Mouse (Mus musculus) lung, postnatal 25 days (tissue): ENCODE data around the gene Lap3.

Experiments
- DNase-seq: peaks from one replicate; pipeline ENCODE4 v3.0.0; 2022; ENCODE audit warnings: low spot score

Gene Lap3

GRCm38 (mm10) chr5:45496042-45496441 lies 2.9 kb downstream of the Lap3 start:
- no peak for DNase-seq

- no peak for DNase-seq
These were observed 3.3 kb downstream of the Lap3 start for GRCm38 (mm10) chr5:45496479-45496878.

GRCm38 (mm10) chr5:45496930-45497550 lies 3.9 kb downstream of the Lap3 start:
- DNase-seq, result no peak

DNA sequence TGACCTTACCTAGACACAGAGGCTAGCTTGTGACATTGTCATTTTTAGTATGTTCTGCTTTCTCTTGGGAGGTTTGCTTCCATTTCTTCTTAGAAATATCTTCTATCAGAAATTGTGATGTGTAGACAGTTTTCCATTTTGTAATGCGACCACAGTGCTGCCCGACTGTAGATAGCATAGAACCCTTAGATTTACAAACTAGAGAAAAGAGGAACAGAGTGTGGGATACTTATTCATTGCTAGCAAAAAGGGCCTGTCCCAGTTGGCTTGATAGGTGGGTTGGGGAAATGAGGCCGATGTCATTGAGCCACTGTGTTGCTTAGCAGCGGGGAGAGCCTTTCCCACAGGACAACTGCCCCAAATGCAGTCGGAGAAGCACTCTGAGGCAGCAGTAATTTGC lies 4.4 kb downstream of the Lap3 start:
- DNase-seq, result no peak

GRCm38 (mm10) chr5:45510071-45510470 lies 16.9 kb downstream of the Lap3 start:
- no peak for DNase-seq

DNA sequence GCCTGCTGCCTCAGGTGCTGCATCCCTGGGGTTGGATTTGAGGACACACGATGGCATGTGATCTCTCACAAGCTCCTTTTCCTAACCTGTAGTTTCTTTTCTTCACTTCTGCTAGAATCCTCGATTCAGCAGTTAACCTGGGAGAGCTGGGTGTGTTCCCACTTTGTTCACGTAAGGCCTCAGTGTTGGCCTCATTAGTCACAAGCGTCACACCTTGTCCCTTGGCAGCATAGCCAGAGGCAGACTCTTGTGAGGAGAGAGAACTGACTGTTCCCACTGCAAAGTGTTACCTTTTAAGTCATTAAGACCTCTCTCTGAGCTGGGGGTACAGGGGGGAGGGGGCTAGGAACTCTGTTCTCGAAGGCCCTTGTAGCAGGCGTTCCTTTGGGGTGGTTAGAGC lies 19.7 kb downstream of the Lap3 start:
- no peak for DNase-seq

DNA sequence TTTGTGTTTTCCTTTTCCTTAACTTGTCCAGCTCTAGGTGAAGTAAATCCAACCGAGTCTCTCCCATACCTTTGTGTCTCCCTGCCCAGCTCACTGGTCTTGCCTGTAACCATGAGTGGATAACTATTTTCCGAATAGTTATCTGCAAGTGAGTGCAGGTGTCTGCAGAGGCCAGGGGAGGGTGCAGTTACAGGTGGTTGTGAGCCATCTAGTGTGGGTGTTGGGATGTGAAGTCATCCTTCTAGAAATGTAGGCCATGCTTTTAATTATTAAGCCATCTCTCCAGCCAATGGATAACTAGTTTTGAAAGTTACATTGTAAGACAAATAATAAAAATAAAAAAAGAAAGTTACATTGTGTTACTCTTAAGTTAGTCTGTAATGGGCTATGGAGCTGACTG lies 20.3 kb downstream of the Lap3 start:
- no peak for DNase-seq

DNA sequence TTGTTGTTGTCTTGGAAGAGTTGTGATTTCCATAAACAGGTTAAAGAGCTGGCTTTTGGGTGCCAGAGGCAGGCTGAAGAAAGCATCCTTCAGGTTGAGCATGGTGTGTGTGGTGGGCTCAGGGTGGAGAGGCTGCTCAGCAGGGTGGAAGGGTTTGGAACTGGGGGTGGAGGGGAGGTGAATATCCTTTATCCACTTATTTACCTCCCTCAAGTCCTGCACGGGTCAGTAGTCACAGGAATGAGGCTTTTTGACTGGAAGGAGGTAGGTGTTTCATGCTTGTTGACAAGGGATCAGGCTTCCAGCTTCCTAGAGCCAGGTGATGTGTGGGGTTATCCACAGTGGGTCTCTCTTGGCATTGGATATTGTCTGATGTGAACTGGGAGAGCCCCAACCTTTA lies 21.4 kb downstream of the Lap3 start:
- DNase-seq, result no peak

DNA sequence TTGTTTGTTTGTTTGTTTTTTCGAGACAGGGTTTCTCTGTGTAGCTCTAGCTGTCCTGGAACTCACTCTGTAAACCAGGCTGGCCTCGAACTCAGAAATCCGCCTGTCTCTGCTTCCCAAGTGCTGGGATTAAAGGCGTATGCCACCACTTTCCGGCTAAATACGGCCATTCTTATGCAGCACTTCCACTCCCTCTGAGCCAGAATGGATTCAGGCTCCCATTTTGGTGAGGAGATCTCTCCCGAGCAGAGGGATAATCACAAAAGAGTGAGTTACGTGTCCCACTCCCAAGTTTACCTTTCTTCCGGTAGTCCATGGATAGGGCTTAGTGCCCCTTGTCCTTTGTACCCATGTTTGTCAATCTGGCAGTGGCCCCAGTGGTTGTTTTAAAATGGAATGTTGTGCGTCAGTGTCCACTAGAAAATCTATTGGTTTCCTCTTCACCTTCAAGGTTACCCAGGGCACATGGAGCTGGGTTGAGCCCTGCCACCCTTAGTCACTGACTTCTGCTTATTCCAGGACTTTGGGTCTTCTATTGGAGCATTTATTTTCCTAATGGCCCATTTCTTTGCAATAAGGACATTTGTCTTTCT lies 22.1 kb downstream of the Lap3 start:
- no peak for DNase-seq

DNA sequence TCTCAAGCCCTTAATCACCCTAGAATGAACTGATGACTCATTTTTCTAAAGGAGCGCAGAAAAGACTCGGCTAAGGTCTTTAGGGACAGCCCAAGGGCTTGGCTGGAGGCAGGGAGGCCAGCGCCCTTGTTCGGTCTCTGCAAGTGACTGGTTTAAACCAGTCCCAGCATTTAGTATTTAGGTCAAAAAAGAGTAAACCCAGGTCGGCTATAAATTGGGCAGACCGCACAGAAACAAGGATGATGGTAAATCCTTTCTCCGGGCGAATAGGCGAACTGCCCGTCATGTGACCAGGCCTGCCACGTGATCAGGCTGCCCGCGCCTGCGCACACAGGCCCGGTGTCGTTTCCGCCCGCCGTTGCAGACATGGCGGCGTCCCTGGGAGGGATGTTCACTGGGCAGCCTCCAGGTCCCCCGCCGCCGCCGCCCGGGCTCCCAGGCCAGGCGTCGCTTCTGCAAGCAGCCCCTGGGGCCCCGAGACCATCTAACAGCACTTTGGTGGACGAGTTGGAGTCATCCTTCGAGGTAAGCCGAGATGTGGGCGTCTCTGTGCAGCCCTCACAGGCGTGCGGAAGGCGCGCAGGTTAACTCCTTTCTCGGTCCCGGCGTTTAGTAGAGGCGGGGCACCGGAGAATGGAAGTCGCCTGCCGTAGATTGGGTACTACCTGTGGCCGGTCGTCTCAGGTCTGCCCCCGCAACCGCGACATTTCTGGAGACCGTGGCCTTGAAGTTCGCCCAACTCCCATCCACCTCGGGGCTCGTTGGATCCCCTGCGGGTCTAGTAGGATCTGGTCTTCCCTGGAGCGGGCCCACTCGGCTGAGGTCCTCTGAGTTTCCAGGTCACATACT lies 27.0 kb downstream of the Lap3 start, which contains the start of gene Med28:
Med28 (plus strand) TSS at position 270 of the 849 bp plus-strand sequence.
- peak; percentile 95 for DNase-seq

DNA sequence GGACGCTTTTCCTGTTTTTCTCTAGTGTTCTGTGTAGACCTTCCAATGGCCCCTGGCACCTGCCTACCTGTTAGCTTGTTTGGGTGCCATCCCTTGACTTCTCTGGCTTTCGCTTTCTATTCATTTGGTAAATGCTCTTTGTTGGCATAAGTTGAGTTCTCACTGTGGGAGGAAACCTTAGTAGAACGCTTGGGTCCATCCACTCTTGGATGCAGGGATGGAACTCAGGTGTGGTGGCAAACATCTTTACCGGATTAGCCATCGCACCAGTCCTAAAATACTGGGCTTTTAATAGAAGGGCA lies 27.6 kb downstream of the Lap3 start:
- DNase-seq, result no peak

GRCm38 (mm10) chr5:45521601-45522000 lies 28.4 kb downstream of the Lap3 start:
- no peak for DNase-seq

DNA sequence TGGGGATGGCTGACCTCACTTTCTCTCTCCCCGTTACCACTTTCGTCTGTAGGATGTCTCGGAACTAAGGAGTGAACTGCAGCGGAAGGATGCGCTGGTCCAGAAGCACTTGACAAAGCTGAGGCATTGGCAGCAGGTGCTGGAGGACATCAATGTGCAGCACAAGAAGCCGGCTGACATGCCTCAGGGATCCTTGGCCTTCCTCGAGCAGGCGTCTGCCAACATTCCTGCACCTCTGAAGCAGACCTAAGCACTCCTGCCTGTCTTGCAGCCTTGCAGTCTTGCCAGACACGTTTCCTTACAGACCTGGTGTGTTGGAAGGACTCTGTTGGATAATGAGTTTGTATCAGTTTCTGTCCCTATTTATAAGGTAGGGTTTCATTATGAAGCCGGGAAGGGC lies 31.9 kb downstream of the Lap3 start:
- no peak for DNase-seq

DNA sequence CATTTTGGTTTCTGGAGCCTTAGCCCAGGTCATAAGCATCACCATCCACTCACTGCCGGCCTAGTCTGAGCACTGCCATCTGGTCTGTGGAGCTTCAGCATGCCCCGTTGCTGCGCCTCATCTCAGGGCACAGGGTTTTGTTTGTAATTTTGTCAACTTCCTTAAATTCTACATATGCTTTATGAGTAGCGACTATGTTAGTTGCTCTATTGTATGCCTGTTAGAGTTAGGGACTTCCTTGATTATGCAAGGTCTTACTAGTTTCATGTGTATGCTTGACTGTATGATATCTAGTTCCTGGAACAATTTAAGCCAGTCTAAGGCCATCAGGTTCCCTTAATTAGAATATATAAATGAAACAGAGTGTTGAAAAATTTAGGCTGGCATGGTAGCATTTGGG lies 33.2 kb downstream of the Lap3 start:
- no peak for DNase-seq

- DNase-seq, result no peak
These were observed 36.5 kb downstream of the Lap3 start for GRCm38 (mm10) chr5:45529696-45530095.

DNA sequence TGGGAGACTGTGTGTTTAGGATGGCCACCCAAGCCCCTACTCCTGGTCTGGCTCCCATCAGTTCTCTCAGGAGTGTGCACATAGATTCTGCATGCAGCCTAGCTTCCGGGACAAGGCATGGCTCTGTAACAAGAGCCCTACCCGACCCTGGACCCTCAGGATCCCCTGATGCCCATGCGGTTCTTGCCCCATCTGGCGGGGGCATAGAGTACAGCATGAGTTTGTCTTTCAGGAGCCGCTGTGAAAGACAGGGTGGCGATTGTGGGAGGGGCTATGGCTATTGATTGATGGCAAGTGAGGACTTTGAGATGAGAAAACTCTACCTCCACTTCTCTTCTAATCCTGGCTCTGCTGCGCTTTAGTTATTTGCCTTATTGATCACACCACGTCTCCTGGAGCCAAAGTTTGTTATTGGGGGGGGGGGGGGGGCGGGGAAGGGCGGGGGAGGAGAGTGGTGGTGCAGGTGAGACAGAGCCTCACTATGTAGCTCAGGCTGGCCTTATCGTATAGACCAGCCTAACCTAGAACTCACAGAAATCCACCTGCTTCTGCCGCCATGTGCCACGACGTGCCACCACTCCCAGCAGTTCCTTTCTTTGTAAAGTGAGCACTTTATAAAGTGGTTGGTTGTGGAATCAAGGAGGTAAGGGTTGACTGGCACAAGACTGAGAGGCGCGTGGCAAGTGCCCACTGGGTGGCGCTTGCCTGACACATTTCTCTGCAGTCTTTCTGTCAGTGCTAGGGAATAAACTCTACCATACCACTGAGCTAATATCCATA lies 41.3 kb downstream of the Lap3 start:
- peak; percentile 58 for DNase-seq

GRCm38 (mm10) chr5:45535177-45535576 lies 42.0 kb downstream of the Lap3 start:
- DNase-seq, result no peak

GRCm38 (mm10) chr5:45539502-45539901 lies 46.3 kb downstream of the Lap3 start:
- DNase-seq, result no peak

- no peak for DNase-seq
These were observed 50.2 kb downstream of the Lap3 start for GRCm38 (mm10) chr5:45543374-45543773.

DNA sequence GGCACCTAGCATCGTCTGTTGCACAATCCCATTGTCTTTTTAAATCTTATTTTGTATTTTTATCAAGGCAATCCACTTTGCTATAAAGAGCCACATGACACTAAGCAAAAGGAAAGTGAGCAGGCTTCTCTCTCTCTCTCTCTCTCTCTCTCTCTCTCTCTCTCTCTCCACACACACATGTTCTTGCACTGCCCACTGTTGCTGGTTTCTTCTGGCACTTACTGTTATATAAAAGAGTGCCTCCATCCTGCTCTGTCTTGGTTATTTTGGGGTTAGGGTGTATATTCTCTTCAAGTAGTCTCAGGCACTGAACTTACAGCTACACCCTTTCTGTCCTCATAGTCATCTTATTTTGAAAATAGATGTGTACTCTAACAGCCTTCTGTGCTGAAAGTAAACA lies 56.4 kb downstream of the Lap3 start:
- DNase-seq, result no peak
